Comparison of ENCODE assay signal across 15 mouse cellular contexts in genomic region chr11:59068922-59069321, GRCm38 (mm10).
"Had no signal": no experiment of that assay in that cellular context is flagged by ENCODE, and none has a peak within 500 bp of the region (broad histone marks: within the 10 kb centered on the region; RNA-seq: fewer than 3 reads in every experiment).

No protein-coding gene starts in this region.

- ATAC-seq: midbrain, embryonic 15.5 days had no signal

- H3K9ac ChIP-seq: liver, embryonic 15.5 days; midbrain, embryonic 15.5 days had no signal

- H3K4me3 ChIP-seq: limb, embryonic 10.5 days; liver, embryonic 15.5 days; midbrain, embryonic 15.5 days had no signal

- DNase-seq: kidney, adult 11 months; kidney, postnatal 10 days; kidney, postnatal 4 days; lung, adult 2 months; lung, postnatal 10 days; lung, postnatal 4 days; right cerebral cortex, postnatal 4 days; spleen, adult 18-20 months; thymus, adult 2 months; thymus, postnatal 25 days had no signal

- H3K4me2 ChIP-seq: liver, embryonic 11.5 days; liver, embryonic 15.5 days; midbrain, embryonic 11.5 days; midbrain, embryonic 15.5 days had no signal

- H3K9me3 ChIP-seq: limb, embryonic 10.5 days; liver, embryonic 15.5 days; midbrain, embryonic 15.5 days had no signal

- H3K27ac ChIP-seq: limb, embryonic 10.5 days; liver, embryonic 15.5 days; midbrain, embryonic 15.5 days had no signal

- H3K36me3 ChIP-seq: limb, embryonic 10.5 days; liver, embryonic 15.5 days; midbrain, embryonic 15.5 days had no signal

- H3K27me3 ChIP-seq: liver, embryonic 15.5 days; midbrain, embryonic 15.5 days had no signal

- H3K4me1 ChIP-seq: limb, embryonic 10.5 days; liver, embryonic 15.5 days; midbrain, embryonic 15.5 days had no signal
